Mouse (Mus musculus): ENCODE data around the gene Itgb1bp1. TPM values are rescaled to one million over a fixed set of nuclear protein-coding genes. Genes with fewer than 3 reads are reported as not detected.

Gene Itgb1bp1
- polyA plus RNA-seq, 1 experiment from 2014 or later: 43.0 TPM

DNA sequence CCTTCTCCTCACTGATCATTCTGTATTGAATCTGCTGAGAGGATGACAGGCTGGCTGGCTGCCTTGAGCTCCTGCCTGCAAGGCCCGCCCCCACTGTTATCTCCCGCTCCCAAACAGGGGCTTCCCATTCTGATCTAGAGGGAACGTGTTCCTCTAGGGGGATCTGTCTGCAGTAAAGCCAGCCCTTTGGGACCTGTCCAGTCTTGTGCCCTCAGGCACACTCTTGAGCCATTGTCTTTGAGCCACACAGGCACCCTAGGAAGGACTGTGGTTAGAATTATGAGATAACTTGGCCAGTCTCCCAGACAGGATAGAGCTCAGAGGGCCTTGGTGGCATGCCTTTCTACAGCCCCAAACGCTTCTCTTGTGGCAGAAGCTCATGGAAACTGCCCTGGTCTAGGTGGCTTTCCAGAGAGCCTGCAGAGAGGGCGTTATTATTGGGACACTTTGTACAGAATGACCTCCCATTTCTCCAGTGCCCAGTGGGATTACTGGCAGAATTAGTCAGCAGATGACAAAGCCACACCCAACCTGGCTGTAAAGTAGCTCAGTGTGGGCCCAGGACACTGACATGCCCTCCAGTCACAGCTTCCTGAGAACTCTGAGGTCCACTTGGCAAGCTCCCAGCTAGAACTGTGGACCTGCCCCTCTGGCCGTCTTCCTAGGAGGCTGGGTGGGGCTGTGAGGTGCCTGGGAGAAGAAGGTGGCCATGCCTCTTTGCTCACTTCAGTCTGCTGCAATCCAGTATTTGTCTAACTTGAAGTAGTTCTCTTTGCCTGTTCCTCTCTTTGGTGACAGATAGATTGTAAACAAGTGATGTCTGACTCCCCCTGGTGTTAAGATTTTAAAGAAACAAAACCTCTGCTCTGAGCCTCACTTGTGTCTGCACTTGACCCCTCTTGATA, 58.8 kb downstream of the Itgb1bp1 start:
- 70% methylated on average over 6 of the region's 6 CpGs for WGBS
- H3K27ac ChIP-seq (replicated peaks): no peak overlapping the region
- H3K4me3 ChIP-seq: no peak overlapping the region
- no peaks in the 10 kb centered on the region for H3K9me3 ChIP-seq (replicated peaks)
- peaks cover 62% of the 10 kb centered on the region for H3K36me3 ChIP-seq
- H3K4me1 ChIP-seq: 0 out of 2 replicates have a peak, but pooled peaks cover 11% of the 10 kb centered on the region
- no peaks in the 10 kb centered on the region for H3K27me3 ChIP-seq (ENCODE audit: low read depth, poor library complexity, severe bottlenecking)
- no peak for DNase-seq (ENCODE audit: low spot score)

DNA sequence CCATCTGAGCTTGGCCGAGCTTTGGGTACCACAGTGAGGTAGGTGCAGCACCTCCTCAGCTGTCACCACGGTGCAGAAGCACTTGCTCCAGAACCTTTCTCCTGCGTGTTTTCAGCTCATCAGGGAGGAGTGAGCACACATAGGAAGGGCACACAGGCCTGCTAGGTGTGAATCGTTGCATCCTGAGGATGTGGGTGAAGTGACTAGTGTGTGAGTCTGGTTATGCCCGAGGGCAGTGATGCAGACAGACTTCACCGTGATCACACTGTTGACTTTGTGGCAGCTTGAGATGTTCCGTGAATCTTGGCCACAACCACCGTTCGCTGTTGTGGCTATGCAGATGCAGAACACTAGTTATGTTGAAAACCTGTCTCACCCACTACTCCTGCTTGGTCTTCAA, 59.8 kb downstream of the Itgb1bp1 start:
- DNase-seq (ENCODE audit: low spot score): no peak
- Histone ChIP-seq H3K27me3 (ENCODE audit: low read depth, poor library complexity, severe bottlenecking) (no peaks in the 10 kb centered on the region), H3K27ac (replicated peaks) (no peak overlapping the region), H3K4me1 (0 out of 2 replicates have a peak, but pooled peaks cover 11% of the 10 kb centered on the region), H3K36me3 (peaks cover 62% of the 10 kb centered on the region), H3K4me3 (no peak overlapping the region), H3K9me3 (replicated peaks) (no peaks in the 10 kb centered on the region)
- 91% methylated on average over 9 of the region's 9 CpGs for WGBS

DNA sequence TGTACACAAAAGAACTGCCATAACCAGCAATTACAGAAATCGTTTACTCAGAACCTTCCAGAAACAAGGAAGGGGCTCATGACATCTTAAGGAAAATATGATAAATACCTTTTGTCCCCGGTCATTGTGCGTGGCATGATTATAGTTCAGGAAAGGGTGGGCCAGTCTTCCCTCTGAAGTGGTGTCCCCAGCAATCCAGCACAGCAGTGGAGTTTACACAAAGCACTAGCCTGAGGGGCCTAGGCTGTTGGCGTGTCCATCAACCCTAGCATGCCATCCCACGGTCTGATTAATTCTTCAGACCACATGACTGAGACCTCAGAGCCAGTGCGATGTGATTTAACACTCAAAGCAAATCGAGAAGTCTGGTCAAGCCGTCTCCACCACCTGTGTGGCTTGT, 60.7 kb downstream of the Itgb1bp1 start:
- Histone ChIP-seq H3K9me3 (replicated peaks) (no peaks in the 10 kb centered on the region), H3K27ac (replicated peaks) (no peak overlapping the region), H3K36me3 (peaks cover 62% of the 10 kb centered on the region), H3K4me3 (no peak overlapping the region), H3K27me3 (ENCODE audit: low read depth, poor library complexity, severe bottlenecking) (no peaks in the 10 kb centered on the region), H3K4me1 (0 out of 2 replicates have a peak, but pooled peaks cover 11% of the 10 kb centered on the region)
- 92% methylated on average over 8 of the region's 8 CpGs for WGBS
- DNase-seq (ENCODE audit: low spot score): no peak

- Histone ChIP-seq H3K4me3 (no peak overlapping the region), H3K9me3 (replicated peaks) (no peaks in the 10 kb centered on the region), H3K27me3 (ENCODE audit: low read depth, poor library complexity, severe bottlenecking) (no peaks in the 10 kb centered on the region), H3K36me3 (peaks cover 53% of the 10 kb centered on the region), H3K4me1 (0 out of 2 replicates have a peak, but pooled peaks cover 11% of the 10 kb centered on the region), H3K27ac (replicated peaks) (no peak overlapping the region)
- DNase-seq (ENCODE audit: low spot score): no peak
- 92% methylated on average over 4 of the region's 4 CpGs for WGBS
Observed at GRCm38 (mm10) chr12:21223923-21224322, 62.2 kb downstream of the Itgb1bp1 start.

DNA sequence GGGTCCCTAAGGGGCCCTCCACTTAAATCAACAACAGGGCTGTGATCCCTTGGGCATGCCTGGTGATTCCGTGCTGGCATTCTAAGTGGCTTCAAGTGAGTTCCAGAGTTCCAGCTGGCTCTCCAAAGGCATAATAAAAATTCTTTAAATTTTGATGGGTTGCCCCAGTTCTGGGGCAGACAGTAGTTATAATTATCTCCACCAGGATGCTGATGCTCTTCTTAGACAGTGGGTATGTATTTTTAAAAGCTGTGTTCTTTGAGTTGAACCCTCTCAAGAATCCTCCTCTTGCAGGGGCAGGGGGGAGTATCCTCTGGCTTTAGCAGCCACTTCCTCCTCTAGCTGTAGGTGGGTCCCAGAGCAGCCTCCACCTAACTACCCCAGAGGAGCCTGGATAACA, 65.5 kb downstream of the Itgb1bp1 start:
- Histone ChIP-seq H3K9me3 (replicated peaks) (no peaks in the 10 kb centered on the region), H3K4me3 (no peak overlapping the region), H3K27ac (replicated peaks) (no peak overlapping the region), H3K36me3 (peaks cover 84% of the 10 kb centered on the region), H3K4me1 (no peaks in the 10 kb centered on the region), H3K27me3 (ENCODE audit: low read depth, poor library complexity, severe bottlenecking) (no peaks in the 10 kb centered on the region)
- 85% methylated on average over 1 of the region's 1 CpGs for WGBS
- no peak for DNase-seq (ENCODE audit: low spot score)

GRCm38 (mm10) chr12:21217776-21218444, 68.2 kb downstream of the Itgb1bp1 start:
- H3K36me3 ChIP-seq: peaks cover 91% of the 10 kb centered on the region
- no peak overlapping the region for H3K27ac ChIP-seq (replicated peaks)
- WGBS: 91% methylated on average over 11 of the region's 11 CpGs
- H3K4me1 ChIP-seq: no peaks in the 10 kb centered on the region
- no peaks in the 10 kb centered on the region for H3K9me3 ChIP-seq (replicated peaks)
- H3K27me3 ChIP-seq (ENCODE audit: low read depth, poor library complexity, severe bottlenecking): no peaks in the 10 kb centered on the region
- DNase-seq (ENCODE audit: low spot score): no peak
- H3K4me3 ChIP-seq: no peak overlapping the region

DNA sequence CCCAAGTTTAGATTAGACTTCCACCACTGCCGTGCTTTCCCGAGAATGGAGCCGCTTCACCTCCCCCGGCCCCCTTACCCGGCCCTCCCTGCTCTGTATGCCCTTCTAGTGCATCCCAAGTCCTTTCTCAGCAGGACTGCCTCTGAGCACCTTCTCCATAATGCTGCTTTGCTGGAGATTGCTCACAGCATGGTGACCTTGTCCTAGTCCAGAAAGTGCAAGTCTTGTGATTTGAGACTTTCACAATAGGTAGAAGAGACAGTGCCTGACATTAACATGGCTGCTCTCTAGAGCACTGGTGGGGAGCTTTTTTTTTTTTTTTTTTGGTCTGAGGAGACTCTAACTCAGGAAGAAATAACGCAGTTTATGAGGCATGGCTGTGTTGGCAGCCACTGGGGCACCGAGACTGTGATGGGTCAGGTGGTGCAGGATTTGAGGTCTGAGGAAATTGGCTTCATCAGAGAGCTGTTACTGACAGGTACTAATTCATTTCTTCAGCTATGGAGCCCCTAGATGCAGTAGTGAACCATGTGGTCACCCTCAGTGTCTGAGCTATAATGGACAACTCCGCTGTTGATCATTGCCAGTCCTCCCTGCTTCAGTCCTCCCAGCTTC, 71.4 kb downstream of the Itgb1bp1 start:
- H3K9me3 ChIP-seq (replicated peaks): no peaks in the 10 kb centered on the region
- H3K27ac ChIP-seq (replicated peaks): no peak overlapping the region
- H3K4me1 ChIP-seq: no peaks in the 10 kb centered on the region; the same call in 1 of the 2 replicates
- no peak overlapping the region for H3K4me3 ChIP-seq
- no peaks in the 10 kb centered on the region for H3K27me3 ChIP-seq (ENCODE audit: low read depth, poor library complexity, severe bottlenecking)
- no peak for DNase-seq (ENCODE audit: low spot score)
- WGBS: 92% methylated on average over 8 of the region's 8 CpGs
- peaks cover 83% of the 10 kb centered on the region for H3K36me3 ChIP-seq

- no peak for DNase-seq (ENCODE audit: low spot score)
- Histone ChIP-seq H3K4me3 (no peak overlapping the region), H3K27ac (replicated peaks) (no peak overlapping the region), H3K9me3 (replicated peaks) (no peaks in the 10 kb centered on the region), H3K36me3 (peaks cover 89% of the 10 kb centered on the region), H3K27me3 (ENCODE audit: low read depth, poor library complexity, severe bottlenecking) (no peaks in the 10 kb centered on the region), H3K4me1 (peaks cover 4% of the 10 kb centered on the region; the same call in 1 of the 2 replicates)
- WGBS: 95% methylated on average over 17 of the region's 17 CpGs
Observed at GRCm38 (mm10) chr12:21212876-21213275, 73.2 kb downstream of the Itgb1bp1 start.

GRCm38 (mm10) chr12:21209273-21209672, 76.8 kb downstream of the Itgb1bp1 start:
- no peak overlapping the region for H3K27ac ChIP-seq (replicated peaks)
- 80% methylated on average over 10 of the region's 10 CpGs for WGBS
- no peaks in the 10 kb centered on the region for H3K9me3 ChIP-seq (replicated peaks)
- no peak overlapping the region for H3K4me3 ChIP-seq
- no peak for DNase-seq (ENCODE audit: low spot score)
- peaks cover 88% of the 10 kb centered on the region for H3K36me3 ChIP-seq
- H3K4me1 ChIP-seq: peaks cover 14% of the 10 kb centered on the region
- H3K27me3 ChIP-seq (ENCODE audit: low read depth, poor library complexity, severe bottlenecking): no peaks in the 10 kb centered on the region

DNA sequence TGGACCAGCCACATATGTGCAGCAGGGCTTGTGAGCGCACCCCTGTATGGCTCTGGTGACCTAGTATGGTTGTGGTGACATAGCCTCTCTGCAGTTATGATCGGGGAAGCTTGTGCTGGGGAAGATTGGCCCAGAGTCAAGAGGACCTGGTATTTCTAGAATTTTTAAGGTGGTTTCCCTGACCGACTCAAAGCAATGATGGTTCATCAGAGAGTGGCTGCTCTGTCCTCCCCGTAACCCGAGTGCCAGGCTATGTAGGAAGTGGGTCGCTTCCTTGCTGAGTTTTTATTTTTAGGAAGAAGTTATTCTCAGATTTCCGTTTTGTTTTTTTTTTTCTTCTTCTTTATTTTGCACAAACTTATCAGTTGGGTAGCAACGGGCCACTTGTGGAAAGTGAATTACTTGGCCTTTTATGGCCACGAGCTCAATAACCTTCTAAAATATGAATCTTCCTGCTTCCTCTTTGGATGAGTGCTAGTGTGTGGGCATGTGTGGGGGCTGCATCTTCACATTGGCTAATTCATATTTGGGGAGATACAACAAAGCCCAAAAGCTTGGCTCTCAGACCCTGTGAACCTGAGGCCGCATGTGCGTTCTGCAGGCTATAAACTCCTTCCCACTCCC, 77.8 kb downstream of the Itgb1bp1 start:
- Histone ChIP-seq H3K4me1 (peaks cover 24% of the 10 kb centered on the region), H3K4me3 (no peak overlapping the region), H3K36me3 (peaks cover 88% of the 10 kb centered on the region), H3K27me3 (ENCODE audit: low read depth, poor library complexity, severe bottlenecking) (no peaks in the 10 kb centered on the region), H3K9me3 (replicated peaks) (no peaks in the 10 kb centered on the region), H3K27ac (replicated peaks) (no peak overlapping the region)
- no peak for DNase-seq (ENCODE audit: low spot score)
- WGBS: 92% methylated on average over 11 of the region's 11 CpGs

- Histone ChIP-seq H3K4me3 (no peak overlapping the region), H3K27me3 (ENCODE audit: low read depth, poor library complexity, severe bottlenecking) (no peaks in the 10 kb centered on the region), H3K36me3 (peaks cover 86% of the 10 kb centered on the region), H3K27ac (replicated peaks) (no peak overlapping the region), H3K4me1 (peaks cover 28% of the 10 kb centered on the region), H3K9me3 (replicated peaks) (no peaks in the 10 kb centered on the region)
- WGBS: 90% methylated on average over 5 of the region's 5 CpGs
- no peak for DNase-seq (ENCODE audit: low spot score)
Observed at GRCm38 (mm10) chr12:21207422-21207821, 78.7 kb downstream of the Itgb1bp1 start.

DNA sequence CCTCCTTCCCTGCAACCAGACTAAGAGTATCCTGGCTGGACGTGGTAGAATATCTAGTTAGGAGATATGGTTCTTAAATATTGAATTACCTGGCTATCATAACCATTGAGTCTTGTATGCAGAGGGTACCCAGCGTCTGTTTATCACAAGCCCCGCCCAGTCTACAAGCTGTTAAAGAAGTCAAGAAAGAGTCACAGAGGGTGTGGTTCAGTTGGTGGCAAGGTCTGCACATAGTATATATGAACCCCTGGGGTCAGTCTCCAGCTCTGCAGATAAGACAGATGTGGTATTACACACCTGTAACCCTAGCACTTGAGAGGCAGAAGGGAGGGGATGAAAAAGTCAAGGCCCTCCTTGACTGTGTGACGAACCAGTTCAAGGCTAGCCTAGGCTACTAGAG, 80.3 kb downstream of the Itgb1bp1 start:
- Histone ChIP-seq H3K9me3 (replicated peaks) (no peaks in the 10 kb centered on the region), H3K4me1 (peaks cover 28% of the 10 kb centered on the region), H3K36me3 (peaks cover 91% of the 10 kb centered on the region), H3K27me3 (ENCODE audit: low read depth, poor library complexity, severe bottlenecking) (no peaks in the 10 kb centered on the region), H3K27ac (replicated peaks) (no peak overlapping the region), H3K4me3 (no peak overlapping the region)
- WGBS: 93% methylated on average over 4 of the region's 4 CpGs
- no peak for DNase-seq (ENCODE audit: low spot score)
